Mouse (Mus musculus): ENCODE results near the gene Arvcf.

Arvcf gene

GRCm38 (mm10) chr16:18347931-18348600 is at the start of gene Arvcf, which contains the start of gene Tango2:
Gene Arvcf, plus strand, starts transcription at chr16:18348182.
Gene Tango2, minus strand, starts transcription at chr16:18348103.
- peak; percentile 72 to 81 for DNase-seq (ENCODE audit: low spot score in 2 of 2)

GRCm38 (mm10) chr16:18308159-18308558 is 39.8 kb upstream of the Arvcf start:
- DNase-seq (ENCODE audit: low spot score in 2 of 2), result no peak

- no peak for DNase-seq (ENCODE audit: low spot score in 2 of 2)
Measured at GRCm38 (mm10) chr16:18318992-18319391, 29.0 kb upstream of the Arvcf start.

- DNase-seq (ENCODE audit: low spot score in 2 of 2), result no peak
Measured at GRCm38 (mm10) chr16:18321443-18321842, 26.5 kb upstream of the Arvcf start.

GRCm38 (mm10) chr16:18323460-18323859 is 24.5 kb upstream of the Arvcf start:
- no peak for DNase-seq (ENCODE audit: low spot score in 2 of 2)

GRCm38 (mm10) chr16:18324031-18324430 is 24.0 kb upstream of the Arvcf start:
- DNase-seq (ENCODE audit: low spot score in 2 of 2), result no peak

- DNase-seq (ENCODE audit: low spot score in 2 of 2), result no peak
Measured at GRCm38 (mm10) chr16:18325741-18326140, 22.2 kb upstream of the Arvcf start.

GRCm38 (mm10) chr16:18327936-18328335 is 20.0 kb upstream of the Arvcf start:
- DNase-seq (ENCODE audit: low spot score in 2 of 2), result no peak

GRCm38 (mm10) chr16:18328524-18328923 is 19.5 kb upstream of the Arvcf start:
- DNase-seq (ENCODE audit: low spot score in 2 of 2), result no peak

- DNase-seq (ENCODE audit: low spot score in 2 of 2), result no peak
Measured at GRCm38 (mm10) chr16:18333976-18334375, 14.0 kb upstream of the Arvcf start.

GRCm38 (mm10) chr16:18335981-18336380 is 12.0 kb upstream of the Arvcf start:
- DNase-seq (ENCODE audit: low spot score in 2 of 2), result no peak

GRCm38 (mm10) chr16:18337261-18337660 is 10.7 kb upstream of the Arvcf start:
- DNase-seq (ENCODE audit: low spot score in 2 of 2), result no peak

GRCm38 (mm10) chr16:18339866-18340265 is 8.1 kb upstream of the Arvcf start:
- DNase-seq (ENCODE audit: low spot score in 2 of 2), result no peak

- no peak for DNase-seq (ENCODE audit: low spot score in 2 of 2)
Measured at GRCm38 (mm10) chr16:18341605-18342004, 6.4 kb upstream of the Arvcf start.

- no peak for DNase-seq (ENCODE audit: low spot score in 2 of 2)
Measured at GRCm38 (mm10) chr16:18342076-18342475, 5.9 kb upstream of the Arvcf start.

- peak; percentile 36 to 75 for DNase-seq (ENCODE audit: low spot score in 2 of 2)
Measured at GRCm38 (mm10) chr16:18342650-18343570, 5.1 kb upstream of the Arvcf start.

- peak; percentile 98 to 99 for DNase-seq (ENCODE audit: low spot score in 2 of 2)
Measured at GRCm38 (mm10) chr16:18343778-18344177, 4.2 kb upstream of the Arvcf start.

- DNase-seq (ENCODE audit: low spot score in 2 of 2), result peak; percentile 84 to 90
Measured at GRCm38 (mm10) chr16:18345243-18345642, 2.7 kb upstream of the Arvcf start.

GRCm38 (mm10) chr16:18348601-18349175 is 706 bp downstream of the Arvcf start:
- no peak for DNase-seq (ENCODE audit: low spot score in 2 of 2)

GRCm38 (mm10) chr16:18349761-18350325 is 1.9 kb downstream of the Arvcf start:
- DNase-seq (ENCODE audit: low spot score in 2 of 2), result no peak

- DNase-seq (ENCODE audit: low spot score in 2 of 2), result peak in 1 of 2 experiments; percentile 47
Measured at GRCm38 (mm10) chr16:18351313-18352055, 3.5 kb downstream of the Arvcf start.
